Mouse (Mus musculus) cerebellum, adult 2 months (tissue): Measurements from ENCODE around the gene Dnm3. TPM values are rescaled to one million over a fixed set of nuclear protein-coding genes. Genes with fewer than 3 reads are reported as not detected.

Experiments used
- DNase-seq, 2 experiments: peaks; one replicate each; pipeline ENCODE4 v3.0.0; 2021
- H3K27ac ChIP-seq: fragments of 200-500 bp; 2 replicates; pipeline ENCODE4 v1.5.1; 2012; ENCODE audit warnings: low read length, control low read depth, inconsistent platforms; ENCODE audit not compliant: insufficient read depth
- H3K27me3 ChIP-seq: fragments of 200-500 bp; 2 replicates; pipeline ENCODE4 v1.6.1; 2012; ENCODE audit warnings: inconsistent platforms, mild to moderate bottlenecking, low read length, moderate library complexity; ENCODE audit not compliant: control insufficient read depth, insufficient read depth
- H3K4me1 ChIP-seq: fragments of 200-500 bp; 2 replicates; pipeline ENCODE4 v1.6.1; 2011; ENCODE audit warnings: low read length; ENCODE audit not compliant: control insufficient read depth, insufficient read depth
- H3K4me3 ChIP-seq: fragments of 200-500 bp; replicated peaks from 2 replicates; pipeline ENCODE3; 2011; ENCODE audit warnings: mild to moderate bottlenecking, low read depth, low read length, control low read depth; ENCODE audit not compliant: insufficient read depth
- CTCF ChIP-seq: fragments of 200-500 bp; IDR thresholded peaks from 2 replicates; pipeline ENCODE4 v1.5.1; 2011; ENCODE audit warnings: low read depth, mild to moderate bottlenecking, control low read depth, low read length, moderate library complexity, borderline replicate concordance; ENCODE audit not compliant: insufficient read depth
- POLR2A ChIP-seq: fragments of 200-500 bp; IDR thresholded peaks from 2 replicates; pipeline ENCODE4 v1.6.1; 2011; ENCODE audit warnings: low read length, control low read depth, borderline replicate concordance; ENCODE audit not compliant: insufficient read depth
- WGBS: fragments of 180-500 bp; shearing (Covaris S2); methylation state at CpG from one replicate; pipeline ENCODE4 v1.1.7; 2018; 5-methylcytosine and 5-hydroxymethylcytosine counted together
- polyA plus RNA-seq: library from polyadenylated mRNA; depleted of rRNA; stranded (reverse); fragments of >200 nt; gene quantifications from 2 replicates; pipeline ENCODE4 v1.2.3, GENCODE M21; 2012

Dnm3 gene
- polyA plus RNA-seq, 1 experiment, result 93.6 TPM

GRCm38 (mm10) chr1:162256912-162257607 is 220.8 kb downstream of the Dnm3 start:
- 88% methylated on average over 6 of the region's 6 CpGs for WGBS
- DNase-seq, result no peak
- Histone ChIP-seq H3K27me3 (no peaks in the 10 kb centered on the region), H3K4me3 (no peak overlapping the region), H3K4me1 (no peaks in the 10 kb centered on the region), H3K27ac (no peak overlapping the region)
- TF ChIP-seq CTCF, result no peak
- TF ChIP-seq POLR2A, result no peak

- WGBS, result 61% methylated on average over 5 of the region's 5 CpGs
- TF ChIP-seq POLR2A (no peak), CTCF (no peak)
- no peak for DNase-seq
- Histone ChIP-seq H3K27me3 (no peaks in the 10 kb centered on the region), H3K4me1 (no peaks in the 10 kb centered on the region), H3K27ac (no peak overlapping the region), H3K4me3 (no peak overlapping the region)
These were observed 222.9 kb downstream of the Dnm3 start for GRCm38 (mm10) chr1:162254944-162255343.

GRCm38 (mm10) chr1:162253971-162254641 is 223.7 kb downstream of the Dnm3 start:
- TF ChIP-seq CTCF (no peak), POLR2A (no peak)
- H3K27ac ChIP-seq, result no peak overlapping the region
- H3K27me3 ChIP-seq, result no peaks in the 10 kb centered on the region
- no peaks in the 10 kb centered on the region for H3K4me1 ChIP-seq
- WGBS, result 81% methylated on average over 8 of the region's 8 CpGs
- H3K4me3 ChIP-seq, result no peak overlapping the region
- no peak for DNase-seq

GRCm38 (mm10) chr1:162252869-162253268 is 225.0 kb downstream of the Dnm3 start:
- H3K4me3 ChIP-seq, result no peak overlapping the region
- H3K27ac ChIP-seq, result no peak overlapping the region
- WGBS, result 71% methylated on average over 2 of the region's 2 CpGs
- DNase-seq, result no peak
- H3K4me1 ChIP-seq, result no peaks in the 10 kb centered on the region
- H3K27me3 ChIP-seq, result no peaks in the 10 kb centered on the region
- TF ChIP-seq POLR2A, result no peak

- no peak for DNase-seq
- Histone ChIP-seq H3K4me1 (no peaks in the 10 kb centered on the region), H3K4me3 (no peak overlapping the region), H3K27me3 (no peaks in the 10 kb centered on the region), H3K27ac (no peak overlapping the region)
- TF ChIP-seq CTCF (no peak), POLR2A (no peak)
- 83% methylated on average over 5 of the region's 5 CpGs for WGBS
These were observed 230.6 kb downstream of the Dnm3 start for GRCm38 (mm10) chr1:162247216-162247615.

- Histone ChIP-seq H3K27ac (no peak overlapping the region), H3K27me3 (no peaks in the 10 kb centered on the region), H3K4me1 (no peaks in the 10 kb centered on the region), H3K4me3 (no peak overlapping the region)
- whole genome bisulfite sequencing, result 60% methylated on average over 2 of the region's 2 CpGs
- TF ChIP-seq CTCF (no peak), POLR2A (no peak)
- no peak for DNase-seq
These were observed 234.2 kb downstream of the Dnm3 start for GRCm38 (mm10) chr1:162243651-162243990.

GRCm38 (mm10) chr1:162242980-162243650 is 234.7 kb downstream of the Dnm3 start:
- no peaks in the 10 kb centered on the region for H3K27me3 ChIP-seq
- 88% methylated on average over 7 of the region's 7 CpGs for WGBS
- DNase-seq, result no peak
- TF ChIP-seq POLR2A (no peak), CTCF (no peak)
- H3K4me3 ChIP-seq, result no peak overlapping the region
- no peaks in the 10 kb centered on the region for H3K4me1 ChIP-seq
- no peak overlapping the region for H3K27ac ChIP-seq

- Histone ChIP-seq H3K27me3 (no peaks in the 10 kb centered on the region), H3K4me3 (no peak overlapping the region), H3K27ac (no peak overlapping the region), H3K4me1 (no peaks in the 10 kb centered on the region)
- 77% methylated on average over 4 of the region's 4 CpGs for WGBS
- no peak for DNase-seq
- TF ChIP-seq POLR2A, result no peak
- no peak for TF ChIP-seq CTCF
These were observed 237.1 kb downstream of the Dnm3 start for GRCm38 (mm10) chr1:162240720-162241119.
